Mouse (Mus musculus) kidney, embryonic 14.5 days (tissue): ENCODE measurements at regions not wholly inside any gene's neighbourhood (a gene's known extent, or its start where the extent isn't known, plus 50 kb on each side); places are given as distances from the start of the nearest gene placed in this dataset.

Experiments used
- ATAC-seq: fragments of 200-750 bp; cut with Nextera tagmentation; 2 replicates; pipeline ENCODE4 v1.8.0; 2017; ENCODE audit warnings: moderate number of reproducible peaks, mild to moderate bottlenecking, moderate TSS enrichment, moderate library complexity; ENCODE audit not compliant: low FRiP score, low TSS enrichment
- H3K27ac ChIP-seq: fragments of 300-500 bp; sonication (generic); 2 replicates; pipeline ENCODE4 v1.5.1; 2014; ENCODE audit warnings: low read depth, mild to moderate bottlenecking, low read length, moderate library complexity, mixed read lengths
- H3K27me3 ChIP-seq: fragments of 300-500 bp; sonication (generic); 2 replicates; pipeline ENCODE4 v1.6.1; 2014; ENCODE audit warnings: mild to moderate bottlenecking, low read length; ENCODE audit not compliant: control insufficient read depth, insufficient read depth
- H3K36me3 ChIP-seq: fragments of 300-500 bp; sonication (generic); 2 replicates; pipeline ENCODE4 v1.6.1; 2014; ENCODE audit warnings: low read length, mixed read lengths; ENCODE audit not compliant: control insufficient read depth, insufficient read depth
- H3K4me1 ChIP-seq: fragments of 300-500 bp; sonication (generic); 2 replicates; pipeline ENCODE4 v1.6.1; 2014; ENCODE audit warnings: low read length, mixed read lengths; ENCODE audit not compliant: control insufficient read depth, insufficient read depth
- H3K4me2 ChIP-seq: fragments of 300-500 bp; sonication (generic); replicated peaks from 2 replicates; pipeline ENCODE4 v1.6.1; 2014; ENCODE audit warnings: low read depth, mild to moderate bottlenecking, low read length
- H3K4me3 ChIP-seq: fragments of 300-500 bp; sonication (generic); 2 replicates; pipeline ENCODE4 v1.5.1; 2014; ENCODE audit warnings: mild to moderate bottlenecking, low read length
- H3K9ac ChIP-seq: fragments of 300-500 bp; sonication (generic); 2 replicates; pipeline ENCODE4 v1.6.1; 2014; ENCODE audit warnings: low read depth, mild to moderate bottlenecking, low read length, moderate library complexity
- H3K9me3 ChIP-seq: fragments of 300-500 bp; sonication (generic); 2 replicates; pipeline ENCODE4 v1.6.1; 2016; ENCODE audit warnings: low read length; ENCODE audit not compliant: control insufficient read depth
- WGBS: fragments of 180-500 bp; shearing (Covaris S2); extraction: QIAGEN DNeasy Blood & Tissue Kit; methylation state at CpG from one replicate; pipeline ENCODE4 v1.1.7; 2014; 5-methylcytosine and 5-hydroxymethylcytosine counted together

- 0 out of 2 replicates have a peak, but pooled peaks cover 2% of the 10 kb centered on the region for H3K4me1 ChIP-seq
- no peak overlapping the region for H3K27ac ChIP-seq
- no peak overlapping the region for H3K4me3 ChIP-seq
- no peaks in the 10 kb centered on the region for H3K36me3 ChIP-seq
- no peak for ATAC-seq
- H3K9ac ChIP-seq, result no peak overlapping the region
- WGBS, result 42% methylated on average over 4 of the region's 4 CpGs
- H3K4me2 ChIP-seq, result no peak overlapping the region
- H3K27me3 ChIP-seq, result no peaks in the 10 kb centered on the region
- no peaks in the 10 kb centered on the region for H3K9me3 ChIP-seq
Measured at GRCm38 (mm10) chr5:64447847-64448246, 291.7 kb downstream of the Tbc1d1 start.

- no peak overlapping the region for H3K27ac ChIP-seq
Measured at GRCm38 (mm10) chr5:64452668-64453334, 296.7 kb downstream of the Tbc1d1 start.

GRCm38 (mm10) chr5:64459807-64460206, 303.7 kb downstream of the Tbc1d1 start:
- Histone ChIP-seq H3K27ac (no peak overlapping the region), H3K4me2 (no peak overlapping the region), H3K9me3 (no peaks in the 10 kb centered on the region), H3K36me3 (no peaks in the 10 kb centered on the region), H3K4me1 (no peaks in the 10 kb centered on the region), H3K4me3 (no peak overlapping the region), H3K27me3 (no peaks in the 10 kb centered on the region), H3K9ac (no peak overlapping the region)
- ATAC-seq, result no peak
- WGBS, result 86% methylated on average over 5 of the region's 5 CpGs

More at GRCm38 (mm10) chr5:64452668-64453334, 296.7 kb downstream of the Tbc1d1 start:
- H3K4me3 ChIP-seq, result no peak overlapping the region
- no peak overlapping the region for H3K9ac ChIP-seq
- no peaks in the 10 kb centered on the region for H3K36me3 ChIP-seq
- ATAC-seq, result no peak
- whole genome bisulfite sequencing, result 10% methylated on average over 1 of the region's 1 CpGs
- no peaks in the 10 kb centered on the region for H3K27me3 ChIP-seq
- no peak overlapping the region for H3K4me2 ChIP-seq
- no peaks in the 10 kb centered on the region for H3K9me3 ChIP-seq
- 0 out of 2 replicates have a peak, but pooled peaks cover 2% of the 10 kb centered on the region for H3K4me1 ChIP-seq

- Histone ChIP-seq H3K9ac (no peak overlapping the region), H3K27ac (no peak overlapping the region), H3K27me3 (no peaks in the 10 kb centered on the region), H3K4me1 (no peaks in the 10 kb centered on the region), H3K36me3 (no peaks in the 10 kb centered on the region), H3K4me3 (no peak overlapping the region), H3K4me2 (no peak overlapping the region), H3K9me3 (no peaks in the 10 kb centered on the region)
- no peak for ATAC-seq
- 73% methylated on average over 1 of the region's 1 CpGs for WGBS
Measured at GRCm38 (mm10) chr5:64460891-64461290, 304.8 kb downstream of the Tbc1d1 start.

- Histone ChIP-seq H3K4me2 (no peak overlapping the region), H3K4me3 (no peak overlapping the region), H3K27ac (no peak overlapping the region), H3K9ac (no peak overlapping the region), H3K4me1 (no peaks in the 10 kb centered on the region), H3K27me3 (no peaks in the 10 kb centered on the region), H3K36me3 (no peaks in the 10 kb centered on the region), H3K9me3 (no peaks in the 10 kb centered on the region)
- WGBS, result 95% methylated on average over 4 of the region's 4 CpGs
- no peak for ATAC-seq
Measured at GRCm38 (mm10) chr5:64461592-64461991, 305.5 kb downstream of the Tbc1d1 start.

- Histone ChIP-seq H3K4me3 (no peak overlapping the region), H3K9me3 (no peaks in the 10 kb centered on the region), H3K4me2 (no peak overlapping the region), H3K4me1 (no peaks in the 10 kb centered on the region), H3K27me3 (no peaks in the 10 kb centered on the region), H3K9ac (no peak overlapping the region), H3K27ac (no peak overlapping the region), H3K36me3 (no peaks in the 10 kb centered on the region)
- WGBS, result 51% methylated on average over 3 of the region's 3 CpGs
- no peak for ATAC-seq
Measured at GRCm38 (mm10) chr5:64462411-64462810, 306.3 kb downstream of the Tbc1d1 start.

- H3K36me3 ChIP-seq, result no peaks in the 10 kb centered on the region
- H3K27me3 ChIP-seq, result no peaks in the 10 kb centered on the region
- ATAC-seq, result no peak
- no peak overlapping the region for H3K27ac ChIP-seq
- no peak overlapping the region for H3K9ac ChIP-seq
- H3K9me3 ChIP-seq, result no peaks in the 10 kb centered on the region
- no peak overlapping the region for H3K4me3 ChIP-seq
- WGBS, result 80% methylated on average over 5 of the region's 5 CpGs
- no peak overlapping the region for H3K4me2 ChIP-seq
- no peaks in the 10 kb centered on the region for H3K4me1 ChIP-seq
Measured at GRCm38 (mm10) chr5:64463570-64463969, 307.5 kb downstream of the Tbc1d1 start.

GRCm38 (mm10) chr5:64466320-64466719, 310.2 kb downstream of the Tbc1d1 start:
- no peak for ATAC-seq
- Histone ChIP-seq H3K9me3 (no peaks in the 10 kb centered on the region), H3K27me3 (no peaks in the 10 kb centered on the region), H3K4me3 (no peak overlapping the region), H3K4me1 (no peaks in the 10 kb centered on the region), H3K4me2 (no peak overlapping the region), H3K27ac (no peak overlapping the region), H3K36me3 (no peaks in the 10 kb centered on the region), H3K9ac (no peak overlapping the region)
- 75% methylated on average over 3 of the region's 3 CpGs for WGBS

- ATAC-seq, result no peak
- H3K9ac ChIP-seq, result no peak overlapping the region
- no peak overlapping the region for H3K4me2 ChIP-seq
- H3K4me1 ChIP-seq, result no peaks in the 10 kb centered on the region
- H3K9me3 ChIP-seq, result no peaks in the 10 kb centered on the region
- H3K36me3 ChIP-seq, result no peaks in the 10 kb centered on the region
- no peaks in the 10 kb centered on the region for H3K27me3 ChIP-seq
- H3K27ac ChIP-seq, result no peak overlapping the region
- H3K4me3 ChIP-seq, result no peak overlapping the region
- 94% methylated on average over 3 of the region's 3 CpGs for WGBS
Measured at GRCm38 (mm10) chr5:64467856-64468255, 311.8 kb downstream of the Tbc1d1 start.
